Mouse (Mus musculus) hindbrain, embryonic 14.5 days (tissue): ENCODE measurements around the gene Lamb1. TPM values are rescaled to one million over a fixed set of nuclear protein-coding genes. Genes with fewer than 3 reads are reported as not detected.

Source experiments
- ATAC-seq: fragments of 200-750 bp; cut with Nextera tagmentation; 2 replicates; pipeline ENCODE4 v1.8.0; 2017; ENCODE audit warnings: moderate number of reproducible peaks, mild to moderate bottlenecking, moderate TSS enrichment, moderate library complexity; ENCODE audit not compliant: low FRiP score
- DNase-seq: peaks from one replicate; pipeline ENCODE4 v3.0.0-alpha.2; 2015; ENCODE audit warnings: low spot score
- H3K27ac ChIP-seq: fragments of 300-500 bp; sonication (generic); 2 replicates; pipeline ENCODE4 v1.5.1; 2014; ENCODE audit warnings: mild to moderate bottlenecking, moderate library complexity
- H3K27me3 ChIP-seq: fragments of 300-500 bp; sonication (generic); 2 replicates; pipeline ENCODE4 v1.6.1; 2014; ENCODE audit warnings: mild to moderate bottlenecking, low read length, mixed read lengths; ENCODE audit not compliant: control insufficient read depth, insufficient read depth
- H3K36me3 ChIP-seq: fragments of 300-500 bp; sonication (generic); replicated peaks from 2 replicates; pipeline ENCODE4 v1.6.1; 2014; ENCODE audit not compliant: control insufficient read depth, insufficient read depth
- H3K4me1 ChIP-seq: fragments of 300-500 bp; sonication (generic); replicated peaks from 2 replicates; pipeline ENCODE4 v1.6.1; 2014; ENCODE audit warnings: antibody characterized with exemption, low read length, mixed read lengths; ENCODE audit not compliant: control insufficient read depth, insufficient read depth
- H3K4me2 ChIP-seq: fragments of 300-500 bp; sonication (generic); replicated peaks from 2 replicates; pipeline ENCODE4 v1.6.1; 2014; ENCODE audit warnings: mild to moderate bottlenecking, moderate library complexity
- H3K4me3 ChIP-seq: fragments of 300-500 bp; sonication (generic); replicated peaks from 2 replicates; pipeline ENCODE4 v1.5.1; 2014; ENCODE audit warnings: mild to moderate bottlenecking, low read length
- H3K9ac ChIP-seq: fragments of 300-500 bp; sonication (generic); 2 replicates; pipeline ENCODE4 v1.6.1; 2014
- H3K9me3 ChIP-seq: fragments of 300-500 bp; sonication (generic); 2 replicates; pipeline ENCODE4 v1.6.1; 2016; ENCODE audit warnings: low read length; ENCODE audit not compliant: control insufficient read depth
- WGBS: fragments of 180-500 bp; shearing (Covaris S2); extraction: QIAGEN DNeasy Blood & Tissue Kit; methylation state at CpG from one replicate; pipeline ENCODE4 v1.1.7; 2014; 5-methylcytosine and 5-hydroxymethylcytosine counted together
- polyA plus RNA-seq: library from polyadenylated mRNA; unstranded; fragments of >200 nt; fragmentation: Nextera tagmentation; extraction: Ambion mirVana; gene quantifications from 2 replicates; pipeline ENCODE4 v1.2.1, GENCODE M21; 2014

Gene Lamb1
- polyA plus RNA-seq, 1 experiment from 2014 or later: 20.9 TPM

DNA sequence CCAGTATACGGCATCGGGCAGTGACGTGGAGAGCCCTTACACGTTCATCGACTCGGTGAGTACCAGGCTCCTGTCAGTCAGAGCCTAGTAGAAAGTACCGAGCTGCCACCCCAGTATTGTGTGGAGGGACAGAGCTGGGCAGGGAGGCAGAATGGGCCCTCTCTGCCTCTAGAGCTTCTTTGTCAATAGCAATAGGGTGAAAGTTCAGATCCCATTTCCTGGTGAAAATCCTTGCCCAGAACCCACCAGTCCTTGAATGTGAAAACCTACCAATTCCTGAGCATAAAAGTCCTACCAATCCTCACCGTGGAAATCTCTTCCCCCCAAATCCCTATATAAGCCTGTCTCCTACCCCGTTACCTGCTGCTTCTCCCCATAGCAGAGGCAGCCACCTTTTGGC is 35.2 kb downstream of the Lamb1 start:
- no peak overlapping the region for H3K4me3 ChIP-seq
- DNase-seq: no peak
- no peak overlapping the region for H3K4me2 ChIP-seq
- ATAC-seq: no peak
- H3K4me1 ChIP-seq: no peaks in the 10 kb centered on the region
- no peaks in the 10 kb centered on the region for H3K9me3 ChIP-seq
- H3K27ac ChIP-seq: no peak overlapping the region
- H3K36me3 ChIP-seq: no peaks in the 10 kb centered on the region
- H3K27me3 ChIP-seq: no peaks in the 10 kb centered on the region
- no peak overlapping the region for H3K9ac ChIP-seq
- 93% methylated on average over 9 of the region's 9 CpGs for WGBS

DNA sequence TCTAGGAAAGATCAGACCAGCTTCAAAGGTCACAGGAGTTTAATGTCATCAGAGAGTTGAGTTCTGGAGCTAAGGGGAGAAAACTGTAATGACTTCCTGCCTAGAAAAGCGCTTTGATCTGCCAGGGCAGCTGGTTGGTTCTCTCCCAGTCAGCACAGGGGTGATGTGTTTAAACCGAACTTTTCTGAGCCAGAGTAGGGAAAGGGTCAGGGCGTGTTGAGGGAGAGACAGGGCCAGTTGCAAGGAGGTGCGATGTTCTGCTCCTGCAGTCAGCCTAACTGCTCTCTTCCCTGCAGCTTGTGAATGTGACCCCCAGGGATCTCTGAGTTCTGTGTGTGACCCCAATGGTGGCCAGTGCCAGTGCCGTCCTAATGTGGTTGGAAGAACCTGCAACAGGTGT is 37.2 kb downstream of the Lamb1 start:
- no peaks in the 10 kb centered on the region for H3K36me3 ChIP-seq
- no peaks in the 10 kb centered on the region for H3K27me3 ChIP-seq
- H3K27ac ChIP-seq: no peak overlapping the region
- H3K9me3 ChIP-seq: no peaks in the 10 kb centered on the region
- H3K4me1 ChIP-seq: no peaks in the 10 kb centered on the region
- no peak for DNase-seq
- ATAC-seq: peak; percentile 42; the same call in 1 of the 2 replicates
- 89% methylated on average over 5 of the region's 5 CpGs for WGBS
- no peak overlapping the region for H3K4me2 ChIP-seq
- no peak overlapping the region for H3K9ac ChIP-seq
- no peak overlapping the region for H3K4me3 ChIP-seq

DNA sequence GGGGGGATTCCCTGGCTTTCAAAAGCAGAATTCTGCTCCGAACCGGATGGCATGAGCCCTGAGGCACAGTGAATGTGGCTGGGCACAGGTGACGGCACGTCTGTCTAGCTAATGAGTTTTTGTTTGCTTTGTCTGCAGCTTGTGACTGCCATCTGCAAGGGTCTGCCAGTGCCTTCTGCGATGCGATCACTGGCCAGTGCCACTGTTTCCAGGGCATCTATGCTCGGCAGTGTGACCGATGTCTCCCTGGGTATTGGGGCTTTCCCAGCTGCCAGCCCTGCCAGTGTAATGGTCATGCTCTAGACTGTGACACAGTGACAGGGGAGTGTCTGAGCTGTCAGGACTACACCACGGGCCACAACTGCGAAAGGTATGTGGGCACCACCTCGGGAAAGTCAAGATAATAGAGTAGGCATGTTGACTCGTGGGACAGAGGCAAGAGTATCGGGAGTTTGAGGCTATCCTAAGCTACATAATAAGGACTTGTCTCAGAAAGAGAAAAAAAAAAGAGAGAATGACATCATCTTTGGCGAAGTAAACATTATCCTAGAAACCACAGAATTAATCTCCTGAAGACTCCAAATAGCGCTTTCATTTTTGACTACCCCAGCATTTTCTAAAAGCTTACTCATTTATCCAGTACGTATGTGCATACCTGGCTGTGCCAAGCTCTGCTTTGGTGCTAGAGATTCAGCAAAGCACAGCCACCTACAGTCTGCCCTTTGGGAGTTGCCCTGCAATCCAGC is 37.9 kb downstream of the Lamb1 start:
- Histone ChIP-seq H3K36me3 (no peaks in the 10 kb centered on the region), H3K4me1 (no peaks in the 10 kb centered on the region), H3K4me2 (no peak overlapping the region), H3K27me3 (no peaks in the 10 kb centered on the region), H3K9me3 (no peaks in the 10 kb centered on the region), H3K4me3 (no peak overlapping the region), H3K27ac (no peak overlapping the region), H3K9ac (no peak overlapping the region)
- 72% methylated on average over 16 of the region's 16 CpGs for WGBS
- DNase-seq (no peak), ATAC-seq (peak; percentile 38; the same call in 1 of the 2 replicates)

GRCm38 (mm10) chr12:31306075-31306675 is 41.1 kb downstream of the Lamb1 start:
- no peak for DNase-seq
- 78% methylated on average over 5 of the region's 5 CpGs for WGBS
- ATAC-seq: no peak

GRCm38 (mm10) chr12:31307011-31307410 is 42.0 kb downstream of the Lamb1 start:
- no peak overlapping the region for H3K27ac ChIP-seq
- peak; percentile 26; the same call in 1 of the 2 replicates for ATAC-seq
- no peaks in the 10 kb centered on the region for H3K36me3 ChIP-seq
- no peaks in the 10 kb centered on the region for H3K27me3 ChIP-seq
- H3K9me3 ChIP-seq: no peaks in the 10 kb centered on the region
- DNase-seq: no peak
- no peak overlapping the region for H3K9ac ChIP-seq
- no peak overlapping the region for H3K4me3 ChIP-seq
- no peak overlapping the region for H3K4me2 ChIP-seq
- no peaks in the 10 kb centered on the region for H3K4me1 ChIP-seq
- WGBS: 86% methylated on average over 8 of the region's 8 CpGs

More at GRCm38 (mm10) chr12:31306075-31306675, 41.1 kb downstream of the Lamb1 start:
- Histone ChIP-seq H3K27ac (no peak overlapping the region), H3K36me3 (no peaks in the 10 kb centered on the region), H3K4me2 (no peak overlapping the region), H3K9ac (no peak overlapping the region), H3K4me1 (no peaks in the 10 kb centered on the region), H3K27me3 (no peaks in the 10 kb centered on the region), H3K9me3 (no peaks in the 10 kb centered on the region), H3K4me3 (no peak overlapping the region)

DNA sequence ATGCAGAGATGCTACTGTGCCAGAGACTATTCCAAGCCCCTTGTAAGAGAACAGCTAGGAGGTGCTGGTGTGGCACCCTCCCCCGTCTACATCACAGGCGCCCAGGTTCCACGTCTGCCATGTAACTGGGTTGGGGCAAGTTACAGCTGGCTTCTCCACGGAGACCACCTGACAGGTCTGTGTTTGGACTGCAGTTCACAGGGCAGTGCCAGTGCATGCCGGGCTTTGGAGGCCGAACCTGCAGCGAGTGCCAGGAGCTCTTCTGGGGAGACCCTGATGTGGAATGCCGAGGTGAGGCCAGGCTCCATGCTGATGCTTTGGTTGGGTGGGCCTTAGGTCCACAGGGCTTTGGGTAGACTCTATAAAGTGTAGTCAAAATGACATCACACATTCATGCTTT is 42.7 kb downstream of the Lamb1 start:
- H3K4me3 ChIP-seq: no peak overlapping the region
- ATAC-seq: no peak
- no peaks in the 10 kb centered on the region for H3K36me3 ChIP-seq
- 92% methylated on average over 8 of the region's 8 CpGs for WGBS
- H3K27ac ChIP-seq: no peak overlapping the region
- no peaks in the 10 kb centered on the region for H3K4me1 ChIP-seq
- no peak overlapping the region for H3K4me2 ChIP-seq
- no peak for DNase-seq
- H3K9me3 ChIP-seq: no peaks in the 10 kb centered on the region
- H3K9ac ChIP-seq: no peak overlapping the region
- H3K27me3 ChIP-seq: no peaks in the 10 kb centered on the region

DNA sequence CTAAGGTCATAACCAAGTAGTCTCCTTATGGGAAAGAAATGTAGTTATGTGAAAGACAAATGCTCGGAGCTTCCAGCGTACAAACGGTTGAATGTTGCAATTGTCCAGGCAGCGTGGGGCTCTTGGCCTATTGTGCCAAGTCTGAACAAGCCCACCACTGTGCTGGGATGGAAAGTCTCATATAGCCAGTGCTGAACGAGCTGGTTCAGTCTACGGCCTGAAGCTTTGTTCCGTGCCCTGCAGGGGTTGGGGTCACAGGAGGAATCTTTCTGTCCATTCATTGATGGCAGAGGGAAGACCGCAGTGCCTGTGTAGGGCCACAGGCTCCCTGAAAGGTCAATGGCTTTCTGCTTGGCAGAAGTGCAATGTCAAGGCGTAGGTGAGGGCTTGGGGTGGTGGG is 45.7 kb downstream of the Lamb1 start:
- H3K4me1 ChIP-seq: no peaks in the 10 kb centered on the region
- H3K4me2 ChIP-seq: no peak overlapping the region
- H3K9me3 ChIP-seq: peaks cover 6% of the 10 kb centered on the region; the same call in 1 of the 2 replicates
- 29% methylated on average over 9 of the region's 9 CpGs for WGBS
- no peak overlapping the region for H3K4me3 ChIP-seq
- ATAC-seq: peak; percentile 31; the same call in 1 of the 2 replicates
- H3K36me3 ChIP-seq: no peaks in the 10 kb centered on the region
- DNase-seq: no peak
- no peaks in the 10 kb centered on the region for H3K27me3 ChIP-seq
- H3K9ac ChIP-seq: no peak overlapping the region
- no peak overlapping the region for H3K27ac ChIP-seq

DNA sequence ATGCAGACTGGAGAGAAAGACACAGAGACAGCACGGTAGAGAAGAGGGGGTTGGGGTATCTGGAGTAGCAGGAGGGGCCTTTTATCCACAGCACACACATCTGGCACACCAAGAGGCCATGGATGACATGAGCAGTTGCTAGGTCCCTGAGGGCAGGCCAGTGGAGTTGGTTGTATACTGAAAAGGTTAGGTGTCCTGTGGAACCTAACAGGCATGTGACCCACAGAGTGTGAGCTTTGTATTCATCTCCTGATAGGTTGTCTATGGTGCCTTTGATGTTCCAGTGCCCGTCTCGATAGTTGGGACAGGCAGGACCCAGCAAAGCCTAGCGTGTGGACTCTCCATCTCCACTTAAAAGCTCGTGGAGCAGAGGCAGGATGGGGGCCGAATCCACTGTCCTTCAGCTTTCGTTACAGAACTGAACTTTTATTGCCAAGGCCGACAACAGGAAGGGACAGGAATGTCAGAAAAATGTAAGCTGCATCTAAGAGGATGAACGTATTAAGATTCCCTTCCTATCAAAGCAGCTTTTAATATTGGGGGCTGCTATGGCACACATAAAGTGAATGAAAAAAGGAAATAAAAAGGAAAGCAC is 46.7 kb downstream of the Lamb1 start:
- ATAC-seq (no peak), DNase-seq (no peak)
- Histone ChIP-seq H3K9ac (no peak overlapping the region), H3K9me3 (peaks cover 6% of the 10 kb centered on the region; the same call in 1 of the 2 replicates), H3K27me3 (no peaks in the 10 kb centered on the region), H3K4me3 (no peak overlapping the region), H3K4me1 (no peaks in the 10 kb centered on the region), H3K4me2 (no peak overlapping the region), H3K36me3 (no peaks in the 10 kb centered on the region), H3K27ac (no peak overlapping the region)
- WGBS: 86% methylated on average over 9 of the region's 9 CpGs

GRCm38 (mm10) chr12:31312281-31312680 is 47.2 kb downstream of the Lamb1 start:
- Histone ChIP-seq H3K4me3 (no peak overlapping the region), H3K36me3 (no peaks in the 10 kb centered on the region), H3K4me1 (no peaks in the 10 kb centered on the region), H3K4me2 (no peak overlapping the region), H3K9ac (no peak overlapping the region), H3K27ac (no peak overlapping the region), H3K27me3 (no peaks in the 10 kb centered on the region), H3K9me3 (peaks cover 6% of the 10 kb centered on the region; the same call in 1 of the 2 replicates)
- no peak for ATAC-seq
- 94% methylated on average over 5 of the region's 5 CpGs for WGBS
- DNase-seq: no peak
